Mouse (Mus musculus): ENCODE results near the gene Me1.

GRCm38 (mm10) chr9:86619341-86620139 is 76.2 kb downstream of the Me1 start:
- TF ChIP-seq CTCF (IDR thresholded peaks at IDR 0.05; ENCODE audit: extremely low read depth, insufficient read length, insufficient replicate concordance, low read depth, low read length) (no peak), POLR2A (IDR thresholded peaks at IDR 0.05; ENCODE audit: low read depth, low read length) (no peak)

Data from small intestine, adult 2 months (tissue).